In genomic region chr1:119903231-119903620, GRCm38 (mm10) we compare ENCODE assay signal across 14 mouse cellular contexts. TPM values are rescaled to one million over a fixed set of nuclear protein-coding genes. Genes with fewer than 3 reads are reported as not detected.
A peak's percentile ranks its signal among the peaks of the same experiment; 100 is the strongest.
DNase-seq lines count a peak whose midpoint lies in the region; ATAC-seq and TF ChIP-seq lines count a peak whose summit lies in the region.
"Had no signal": no experiment of that assay in that cellular context is flagged by ENCODE, and none has a peak within 500 bp of the region (broad histone marks: within the 10 kb centered on the region; RNA-seq: fewer than 3 reads in every experiment).

No protein-coding gene starts in this region.

- DNase-seq in gastrocnemius, adult 2 months = no peak
- DNase-seq in gastrocnemius, postnatal 36 days = no peak
- no peak for DNase-seq in right cerebral cortex, postnatal 14 days
- DNase-seq in retina, postnatal 1 day = no peak
- DNase-seq: B cell, adult 2 months; gastrocnemius, postnatal 14 days; heart, postnatal 14 days had no signal

- H3K4me2 ChIP-seq in forebrain, embryonic 16.5 days (ENCODE audit: low read length) = peak overlapping the region; percentile 34; the same call in 1 of the 2 replicates
- 0 out of 2 replicates have a peak overlapping the region, but pooled peaks have one; percentile 9 for H3K4me2 ChIP-seq in limb, embryonic 12.5 days
- no peak overlapping the region for H3K4me2 ChIP-seq in midbrain, embryonic 16.5 days (ENCODE audit: low read length)
- H3K4me2 ChIP-seq: liver, embryonic 12.5 days had no signal

- WGBS in forebrain, embryonic 16.5 days = 61% methylated on average over 6 of the region's 6 CpGs
- WGBS in limb, embryonic 12.5 days = 17% methylated on average over 6 of the region's 6 CpGs
- WGBS in midbrain, embryonic 16.5 days = 58% methylated on average over 6 of the region's 6 CpGs

- peaks cover 46% of the 10 kb centered on the region for H3K4me1 ChIP-seq in forebrain, embryonic 16.5 days (replicated peaks; ENCODE audit: control insufficient read depth, insufficient read depth, low read length)
- H3K4me1 ChIP-seq in limb, embryonic 12.5 days (replicated peaks) = peaks cover 13% of the 10 kb centered on the region
- H3K4me1 ChIP-seq in midbrain, embryonic 16.5 days (ENCODE audit: control insufficient read depth, insufficient read depth, low read length) = peaks cover 4% of the 10 kb centered on the region; the same call in 1 of the 2 replicates
- H3K4me1 ChIP-seq: liver, embryonic 12.5 days had no signal

- no peaks in the 10 kb centered on the region for H3K27me3 ChIP-seq in forebrain, embryonic 16.5 days (replicated peaks; ENCODE audit: control insufficient read depth, insufficient read depth, low read length)
- no peaks in the 10 kb centered on the region for H3K27me3 ChIP-seq in limb, embryonic 12.5 days
- no peaks in the 10 kb centered on the region for H3K27me3 ChIP-seq in midbrain, embryonic 16.5 days (ENCODE audit: control insufficient read depth, insufficient read depth, low read depth, low read length)
- H3K27me3 ChIP-seq: liver, embryonic 12.5 days had no signal

- ATAC-seq in forebrain, embryonic 16.5 days = no peak
- ATAC-seq in limb, embryonic 12.5 days (ENCODE audit: insufficient number of reproducible peaks, insufficient read depth, low FRiP score, low TSS enrichment, low read depth) = no peak
- ATAC-seq in midbrain, embryonic 16.5 days = no peak
- ATAC-seq in frontal cortex, adult (ENCODE audit: low TSS enrichment) = no peak
- ATAC-seq: activated CD4-positive, CD25-positive, alpha-beta regulatory T cell, adult 4 months; liver, embryonic 12.5 days had no signal

- H3K36me3 ChIP-seq in forebrain, embryonic 16.5 days (ENCODE audit: control insufficient read depth, insufficient read depth) = no peaks in the 10 kb centered on the region
- H3K36me3 ChIP-seq in limb, embryonic 12.5 days = no peaks in the 10 kb centered on the region
- H3K36me3 ChIP-seq in midbrain, embryonic 16.5 days (ENCODE audit: control insufficient read depth, insufficient read depth, low read length) = no peaks in the 10 kb centered on the region
- H3K36me3 ChIP-seq: liver, embryonic 12.5 days had no signal

- peak overlapping the region; percentile 82 for H3K27ac ChIP-seq in gastrocnemius, adult 2 months
- peak overlapping the region; percentile 94 for H3K27ac ChIP-seq in forebrain, embryonic 16.5 days (ENCODE audit: low read length)
- H3K27ac ChIP-seq in limb, embryonic 12.5 days = peak overlapping the region; percentile 12; the same call in 1 of the 2 replicates
- H3K27ac ChIP-seq in midbrain, embryonic 16.5 days (ENCODE audit: low read length) = peak overlapping the region; percentile 50
- H3K27ac ChIP-seq: layer of hippocampus, adult 2 months; liver, embryonic 12.5 days had no signal

- intact Hi-C loops in gastrocnemius, adult 2 months (cut with DNase I) = no loop called here
- intact Hi-C loops in gastrocnemius, postnatal 36 days (cut with DNase I) = no loop called here

- no peak overlapping the region for H3K9ac ChIP-seq in forebrain, embryonic 16.5 days (replicated peaks; ENCODE audit: low read depth, low read length)
- H3K9ac ChIP-seq in limb, embryonic 12.5 days (replicated peaks) = no peak overlapping the region
- H3K9ac ChIP-seq in midbrain, embryonic 16.5 days (ENCODE audit: low read depth, low read length) = no peak overlapping the region
- H3K9ac ChIP-seq: liver, embryonic 12.5 days had no signal

- H3K4me3 ChIP-seq in gastrocnemius, adult 2 months = peak overlapping the region; percentile 58
- H3K4me3 ChIP-seq in forebrain, embryonic 16.5 days (replicated peaks; ENCODE audit: low read length) = no peak overlapping the region
- H3K4me3 ChIP-seq in limb, embryonic 12.5 days (replicated peaks) = no peak overlapping the region
- H3K4me3 ChIP-seq in midbrain, embryonic 16.5 days (ENCODE audit: low read depth, low read length) = no peak overlapping the region
- H3K4me3 ChIP-seq: layer of hippocampus, adult 2 months; liver, embryonic 12.5 days had no signal

- H3K9me3 ChIP-seq in forebrain, embryonic 16.5 days (ENCODE audit: control insufficient read depth, low read length) = no peaks in the 10 kb centered on the region
- H3K9me3 ChIP-seq in limb, embryonic 12.5 days = no peaks in the 10 kb centered on the region
- H3K9me3 ChIP-seq in midbrain, embryonic 16.5 days (replicated peaks; ENCODE audit: control insufficient read depth, low read length, poor library complexity, severe bottlenecking) = no peaks in the 10 kb centered on the region
- H3K9me3 ChIP-seq: liver, embryonic 12.5 days had no signal

- no peak for TF ChIP-seq CTCF in gastrocnemius, adult 2 months (IDR thresholded peaks at IDR 0.05)

RNA-seq across cellular contexts. Expression of gene Tmem177, which starts 9.8 kb away (rescaled TPM):
- total RNA-seq in gastrocnemius, adult 2 months (2021) = 1 to 10 TPM; 6.1 to 7.8 TPM
- total RNA-seq in gastrocnemius, postnatal 36 days (2021) = 1 to 10 TPM; 5.4 to 6.0 TPM
- 13.4 and 14.3 TPM in 2 replicates for polyA plus RNA-seq in forebrain, embryonic 16.5 days (2015; fragmentation: Nextera tagmentation; extraction: Ambion mirVana)
- polyA plus RNA-seq in limb, embryonic 12.5 days (2016; fragmentation: Nextera tagmentation; extraction: Ambion mirVana) = 6.9 and 8.5 TPM in 2 replicates
- 6.9 and 8.4 TPM in 2 replicates for polyA plus RNA-seq in midbrain, embryonic 16.5 days (2015; fragmentation: Nextera tagmentation; extraction: Ambion mirVana)

Comparison
In these comparisons a context has a peak if more than half of its experiments do, and no peak if none do; other contexts are left out.
1. H3K27ac ChIP-seq: peak in every context shown above with its lines; median percentile 94 in forebrain, embryonic 16.5 days; 82 in gastrocnemius, adult 2 months; 50 in midbrain, embryonic 16.5 days; 12 in limb, embryonic 12.5 days.